Mouse (Mus musculus): Measurements from ENCODE around the gene Zyx. TPM values are rescaled to one million over a fixed set of nuclear protein-coding genes. Genes with fewer than 3 reads are reported as not detected.

Gene Zyx
- 467 TPM for polyA plus RNA-seq (2012; fragmentation: generic; extraction: Trizol)

DNA sequence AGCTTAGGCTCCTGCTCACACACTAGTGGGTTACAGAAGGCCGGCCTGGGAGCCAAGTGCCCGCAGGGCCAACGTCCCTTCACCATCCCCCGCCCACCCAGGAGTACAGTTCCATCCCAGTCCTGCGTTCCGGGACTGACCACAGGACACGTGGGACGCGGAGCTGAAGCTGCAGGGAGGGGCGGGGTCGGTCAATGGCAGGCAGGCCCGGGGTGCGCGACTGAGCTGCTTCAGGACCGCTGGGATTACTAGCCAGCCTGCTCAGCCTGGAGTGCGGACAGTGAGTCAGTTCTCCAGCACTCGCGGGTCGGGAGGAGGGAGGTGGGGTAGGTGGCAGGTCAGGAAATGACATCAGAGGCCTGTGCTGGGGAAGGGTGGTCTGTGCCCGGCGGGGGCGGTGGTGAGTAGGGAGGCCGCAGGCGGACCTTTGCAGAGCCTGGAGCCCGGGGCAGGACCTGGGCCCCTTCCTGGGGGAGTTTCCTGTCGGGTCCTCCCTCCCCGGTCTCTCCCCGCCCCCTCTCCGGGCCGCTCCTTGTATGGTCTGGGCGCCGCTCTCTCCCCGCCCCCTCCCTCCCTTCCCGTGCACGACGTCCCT is at the start of gene Zyx:
TSS of gene Zyx (plus strand) at position 205 of the 595 bp plus-strand sequence.
- H3K79me2 ChIP-seq (ENCODE audit: control insufficient read depth, insufficient read depth) = peaks cover 45% of the 10 kb centered on the region
- peak within 1 kb of the TSS; percentile 97 for H3ac ChIP-seq (ENCODE audit: control insufficient read depth, insufficient read length)
- peak within 1 kb of the TSS; percentile 89 for H3K4me2 ChIP-seq (ENCODE audit: low read depth)
- H3K36me3 ChIP-seq (ENCODE audit: control insufficient read depth, insufficient read depth) = peaks cover 33% of the 10 kb centered on the region
- TF ChIP-seq CEBPB (IDR thresholded peaks at IDR 0.05; ENCODE audit: insufficient read depth, poor library complexity, severe bottlenecking) = no peak
- TF ChIP-seq POLR2AphosphoS2 (IDR thresholded peaks at IDR 0.05; ENCODE audit: insufficient read length, low read depth) = no peak
- no peak for TF ChIP-seq E2F4 (IDR thresholded peaks at IDR 0.05; ENCODE audit: insufficient read depth)
- no peak for TF ChIP-seq TCF12 (IDR thresholded peaks at IDR 0.05; ENCODE audit: insufficient read depth, poor library complexity, severe bottlenecking)
- peak; percentile 89 for TF ChIP-seq SRF (IDR thresholded peaks at IDR 0.05; ENCODE audit: control insufficient read depth, insufficient read length, low read depth)
- peak in 2 of 3 experiments; percentile 31 to 59 for TF ChIP-seq MYOD1 (IDR thresholded peaks at IDR 0.05; ENCODE audit: control insufficient read depth in 1 of 3, insufficient read length in 2 of 3, low read depth in 2 of 3)
- TF ChIP-seq TCF3 (IDR thresholded peaks at IDR 0.05; ENCODE audit: insufficient read length, low read depth) = no peak
- no peak for TF ChIP-seq MAX (IDR thresholded peaks at IDR 0.05; ENCODE audit: low read depth)
- TF ChIP-seq POLR2A (IDR thresholded peaks at IDR 0.05; ENCODE audit: insufficient read length, low read depth) = peak; percentile 88
- TF ChIP-seq REST (IDR thresholded peaks at IDR 0.05; ENCODE audit: insufficient read depth, insufficient read length) = peak; percentile 3
- peak in 2 of 3 experiments; percentile 58 to 78 for TF ChIP-seq MYOG (IDR thresholded peaks at IDR 0.05; ENCODE audit: control insufficient read depth in 1 of 3, insufficient read depth in 1 of 3, insufficient read length in 2 of 3, low read depth in 2 of 3)
- TF ChIP-seq USF1 (IDR thresholded peaks at IDR 0.05; ENCODE audit: low read depth) = peak; percentile 80
- H3K27me3 ChIP-seq (ENCODE audit: control insufficient read depth, insufficient read depth, insufficient read length) = no peaks in the 10 kb centered on the region
- peak within 1 kb of the TSS; percentile 98 for H3K4me3 ChIP-seq

DNA sequence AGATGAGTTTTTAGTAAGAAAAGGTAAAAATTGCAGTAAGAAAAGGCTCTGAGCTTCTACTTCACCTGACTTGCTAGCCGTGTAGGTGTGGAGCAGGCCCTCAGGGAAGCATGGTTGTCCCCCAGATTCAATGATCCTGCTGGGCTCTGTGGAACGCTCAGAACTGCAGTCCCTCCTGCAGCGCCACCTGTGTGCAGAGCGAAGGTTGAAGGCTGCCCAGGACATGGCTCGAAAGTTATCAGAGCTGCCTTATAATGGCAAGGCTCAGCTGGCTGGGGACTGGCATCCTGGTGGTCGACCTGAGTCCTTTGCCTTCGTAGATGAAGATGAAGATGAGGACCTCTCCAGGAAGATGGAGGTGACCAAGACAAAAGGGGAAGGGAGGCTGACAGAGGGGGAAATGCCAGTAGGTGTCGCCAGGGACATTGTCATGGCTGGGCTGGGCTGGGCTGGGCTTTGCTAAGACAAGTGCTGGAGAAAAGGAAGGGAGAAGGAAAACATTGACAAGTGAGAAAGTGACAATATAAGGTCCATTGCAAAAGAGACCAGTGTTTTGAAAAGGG is 39.5 kb upstream of the Zyx start:
- no peaks in the 10 kb centered on the region for H3K36me3 ChIP-seq (ENCODE audit: control insufficient read depth, insufficient read depth)
- no peak overlapping the region for H3K4me2 ChIP-seq (ENCODE audit: low read depth)
- H3ac ChIP-seq (ENCODE audit: control insufficient read depth, insufficient read length) = no peak overlapping the region
- H3K79me2 ChIP-seq (ENCODE audit: control insufficient read depth, insufficient read depth) = no peaks in the 10 kb centered on the region
- H3K27me3 ChIP-seq (ENCODE audit: control insufficient read depth, insufficient read depth, insufficient read length) = no peaks in the 10 kb centered on the region
- H3K4me3 ChIP-seq = no peak overlapping the region
- TF ChIP-seq MYOG (IDR thresholded peaks at IDR 0.05; ENCODE audit: control insufficient read depth in 1 of 3, insufficient read depth in 1 of 3, insufficient read length in 2 of 3, low read depth in 2 of 3) (no peak), TCF12 (IDR thresholded peaks at IDR 0.05; ENCODE audit: insufficient read depth, poor library complexity, severe bottlenecking) (no peak), POLR2AphosphoS2 (IDR thresholded peaks at IDR 0.05; ENCODE audit: insufficient read length, low read depth) (no peak), TCF3 (IDR thresholded peaks at IDR 0.05; ENCODE audit: insufficient read length, low read depth) (no peak), E2F4 (IDR thresholded peaks at IDR 0.05; ENCODE audit: insufficient read depth) (no peak), CEBPB (IDR thresholded peaks at IDR 0.05; ENCODE audit: insufficient read depth, poor library complexity, severe bottlenecking) (no peak), REST (IDR thresholded peaks at IDR 0.05; ENCODE audit: insufficient read depth, insufficient read length) (no peak), MAX (IDR thresholded peaks at IDR 0.05; ENCODE audit: low read depth) (no peak), POLR2A (IDR thresholded peaks at IDR 0.05; ENCODE audit: insufficient read length, low read depth) (no peak), MYOD1 (IDR thresholded peaks at IDR 0.05; ENCODE audit: control insufficient read depth in 1 of 3, insufficient read length in 2 of 3, low read depth in 2 of 3) (no peak), SRF (IDR thresholded peaks at IDR 0.05; ENCODE audit: control insufficient read depth, insufficient read length, low read depth) (no peak)

DNA sequence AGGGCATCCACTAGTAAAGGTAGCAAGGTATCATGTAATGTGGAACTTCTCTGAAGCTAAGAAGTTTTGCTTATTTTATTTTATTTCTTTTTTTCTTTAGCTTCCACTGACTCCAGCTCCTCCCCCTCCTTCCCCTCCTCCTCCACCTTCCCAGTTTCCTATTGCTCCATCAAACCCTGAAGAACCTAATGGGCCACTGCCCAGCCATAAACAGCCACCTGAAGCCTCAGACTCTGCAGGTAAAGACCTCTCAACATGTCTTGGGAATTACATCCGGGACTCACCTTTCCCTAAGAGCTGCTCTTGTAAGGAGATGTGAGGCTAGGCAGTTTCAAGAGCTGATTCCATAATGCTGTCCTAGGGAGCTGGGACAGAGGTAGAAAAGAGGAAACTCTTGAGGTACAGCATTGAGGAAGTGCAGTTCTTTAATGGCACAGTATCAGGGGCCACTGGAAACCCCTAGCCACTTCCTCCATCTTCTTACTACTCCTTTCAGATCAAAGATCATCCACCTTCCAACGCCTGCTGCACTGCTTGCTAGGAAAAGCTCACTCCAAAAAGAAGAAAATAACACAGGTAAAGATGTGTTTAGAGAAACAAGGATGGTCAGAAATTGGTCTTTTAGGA is 38.9 kb upstream of the Zyx start:
- no peak for TF ChIP-seq CEBPB (IDR thresholded peaks at IDR 0.05; ENCODE audit: insufficient read depth, poor library complexity, severe bottlenecking)
- no peak for TF ChIP-seq REST (IDR thresholded peaks at IDR 0.05; ENCODE audit: insufficient read depth, insufficient read length)
- TF ChIP-seq MYOG (IDR thresholded peaks at IDR 0.05; ENCODE audit: control insufficient read depth in 1 of 3, insufficient read depth in 1 of 3, insufficient read length in 2 of 3, low read depth in 2 of 3) = no peak
- no peak for TF ChIP-seq MAX (IDR thresholded peaks at IDR 0.05; ENCODE audit: low read depth)
- no peak for TF ChIP-seq TCF12 (IDR thresholded peaks at IDR 0.05; ENCODE audit: insufficient read depth, poor library complexity, severe bottlenecking)
- no peak for TF ChIP-seq SRF (IDR thresholded peaks at IDR 0.05; ENCODE audit: control insufficient read depth, insufficient read length, low read depth)
- TF ChIP-seq TCF3 (IDR thresholded peaks at IDR 0.05; ENCODE audit: insufficient read length, low read depth) = no peak
- no peak for TF ChIP-seq POLR2A (IDR thresholded peaks at IDR 0.05; ENCODE audit: insufficient read length, low read depth)
- no peak for TF ChIP-seq E2F4 (IDR thresholded peaks at IDR 0.05; ENCODE audit: insufficient read depth)
- no peak for TF ChIP-seq MYOD1 (IDR thresholded peaks at IDR 0.05; ENCODE audit: control insufficient read depth in 1 of 3, insufficient read length in 2 of 3, low read depth in 2 of 3)
- TF ChIP-seq POLR2AphosphoS2 (IDR thresholded peaks at IDR 0.05; ENCODE audit: insufficient read length, low read depth) = no peak
- TF ChIP-seq USF1 (IDR thresholded peaks at IDR 0.05; ENCODE audit: low read depth) = no peak
- Histone ChIP-seq H3K36me3 (ENCODE audit: control insufficient read depth, insufficient read depth) (no peaks in the 10 kb centered on the region), H3ac (ENCODE audit: control insufficient read depth, insufficient read length) (no peak overlapping the region), H3K4me2 (ENCODE audit: low read depth) (no peak overlapping the region), H3K79me2 (ENCODE audit: control insufficient read depth, insufficient read depth) (no peaks in the 10 kb centered on the region), H3K4me3 (no peak overlapping the region), H3K27me3 (ENCODE audit: control insufficient read depth, insufficient read depth, insufficient read length) (no peaks in the 10 kb centered on the region)

DNA sequence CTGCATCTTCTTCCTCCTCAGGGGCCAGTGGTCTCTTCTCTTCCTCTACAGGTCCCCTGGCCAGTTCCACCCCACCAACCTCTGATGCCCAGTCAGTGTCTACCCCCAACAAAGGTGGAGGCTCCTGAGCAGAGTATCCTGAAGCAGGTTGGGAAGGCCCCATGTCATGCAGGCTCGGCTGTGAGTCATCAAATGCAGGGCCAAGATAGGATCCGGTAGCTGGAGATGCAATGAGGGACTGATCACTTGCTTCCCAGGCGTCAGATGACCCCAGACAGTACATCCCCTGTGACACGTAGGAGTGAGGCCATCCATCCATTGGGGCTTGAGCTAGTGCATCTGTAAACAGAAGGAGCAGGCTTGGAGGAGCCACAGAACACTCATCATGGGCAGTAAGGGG is 31.1 kb upstream of the Zyx start:
- no peaks in the 10 kb centered on the region for H3K27me3 ChIP-seq (ENCODE audit: control insufficient read depth, insufficient read depth, insufficient read length)
- no peak overlapping the region for H3K4me3 ChIP-seq
- H3K4me2 ChIP-seq (ENCODE audit: low read depth) = no peak overlapping the region
- TF ChIP-seq MAX (IDR thresholded peaks at IDR 0.05; ENCODE audit: low read depth) (no peak), TCF12 (IDR thresholded peaks at IDR 0.05; ENCODE audit: insufficient read depth, poor library complexity, severe bottlenecking) (no peak), USF1 (IDR thresholded peaks at IDR 0.05; ENCODE audit: low read depth) (no peak), E2F4 (IDR thresholded peaks at IDR 0.05; ENCODE audit: insufficient read depth) (no peak), MYOG (IDR thresholded peaks at IDR 0.05; ENCODE audit: control insufficient read depth in 1 of 3, insufficient read depth in 1 of 3, insufficient read length in 2 of 3, low read depth in 2 of 3) (no peak), TCF3 (IDR thresholded peaks at IDR 0.05; ENCODE audit: insufficient read length, low read depth) (no peak), SRF (IDR thresholded peaks at IDR 0.05; ENCODE audit: control insufficient read depth, insufficient read length, low read depth) (no peak), REST (IDR thresholded peaks at IDR 0.05; ENCODE audit: insufficient read depth, insufficient read length) (no peak), POLR2AphosphoS2 (IDR thresholded peaks at IDR 0.05; ENCODE audit: insufficient read length, low read depth) (no peak), POLR2A (IDR thresholded peaks at IDR 0.05; ENCODE audit: insufficient read length, low read depth) (no peak), CEBPB (IDR thresholded peaks at IDR 0.05; ENCODE audit: insufficient read depth, poor library complexity, severe bottlenecking) (no peak), MYOD1 (IDR thresholded peaks at IDR 0.05; ENCODE audit: control insufficient read depth in 1 of 3, insufficient read length in 2 of 3, low read depth in 2 of 3) (no peak)
- no peaks in the 10 kb centered on the region for H3K79me2 ChIP-seq (ENCODE audit: control insufficient read depth, insufficient read depth)
- H3ac ChIP-seq (ENCODE audit: control insufficient read depth, insufficient read length) = no peak overlapping the region
- no peaks in the 10 kb centered on the region for H3K36me3 ChIP-seq (ENCODE audit: control insufficient read depth, insufficient read depth)
